Mouse (Mus musculus) CH12.LX (cell line): ENCODE results near the gene Pum2. TPM values are rescaled to one million over a fixed set of nuclear protein-coding genes. Genes with fewer than 3 reads are reported as not detected.

Experiments used
- DNase-seq: peaks from one replicate; pipeline ENCODE4 v3.0.0-alpha.2; 2013; ENCODE audit errors: extremely low read depth
- H3K27ac ChIP-seq: 2 replicates; pipeline ENCODE4 v1.5.1; 2012; ENCODE audit warnings: low read depth, mild to moderate bottlenecking, control low read depth, moderate library complexity; ENCODE audit not compliant: insufficient read depth
- H3K27me3 ChIP-seq: replicated peaks from 2 replicates; pipeline ENCODE3; 2012; ENCODE audit warnings: inconsistent platforms
- H3K36me3 ChIP-seq, 2 experiments: replicated peaks in 1 of 2; 2 replicates each; pipeline versions ENCODE3 to v1.6.1; 2012; ENCODE audit warnings: inconsistent platforms in 1 of 2, low read length in 1 of 2, mild to moderate bottlenecking in 1 of 2, mixed read lengths in 1 of 2, moderate library complexity in 1 of 2; ENCODE audit not compliant: control insufficient read depth in 1 of 2, insufficient read depth in 1 of 2
- H3K4me1 ChIP-seq, 2 experiments: 2 replicates each; pipeline ENCODE4 v1.6.1; 2012; ENCODE audit warnings: inconsistent platforms in 1 of 2, moderate library complexity in 1 of 2; ENCODE audit not compliant: insufficient read depth in 2 of 2, control insufficient read depth in 1 of 2
- H3K4me2 ChIP-seq: 2 replicates; pipeline ENCODE4 v1.6.1; 2012; ENCODE audit warnings: low read depth, mild to moderate bottlenecking, control low read depth; ENCODE audit not compliant: poor library complexity, insufficient read depth, severe bottlenecking
- H3K4me3 ChIP-seq, 3 experiments: fragments of 150-350 bp in 1 of 3; sonication (generic) in 1 of 3; replicated peaks in 1 of 3; 2 replicates each; pipeline versions ENCODE3 to v1.5.1; 2011 to 2012; ENCODE audit warnings: low read depth in 2 of 3, low read length in 2 of 3, mild to moderate bottlenecking in 2 of 3, moderate library complexity in 2 of 3, control low read depth in 1 of 3, improper control_type of control experiment in 1 of 3, inconsistent platforms in 1 of 3, mixed read lengths in 1 of 3; ENCODE audit not compliant: poor library complexity in 1 of 3
- H3K79me2 ChIP-seq: replicated peaks from 2 replicates; pipeline ENCODE4 v1.6.1; 2012; ENCODE audit warnings: mild to moderate bottlenecking, moderate library complexity; ENCODE audit not compliant: control insufficient read depth, poor library complexity, insufficient read depth, severe bottlenecking; ENCODE audit errors: extremely low read depth
- H3K9ac ChIP-seq: 2 replicates; pipeline ENCODE4 v1.6.1; 2012; ENCODE audit warnings: low read depth, mild to moderate bottlenecking, control low read depth, moderate library complexity; ENCODE audit not compliant: insufficient read depth
- H3K9me3 ChIP-seq: replicated peaks from 2 replicates; pipeline ENCODE3; 2012; ENCODE audit warnings: low read length, inconsistent platforms, mixed read lengths
- BHLHE40 ChIP-seq: IDR thresholded peaks from 2 replicates; pipeline ENCODE4 v1.6.1; 2011; ENCODE audit warnings: mild to moderate bottlenecking, low read depth, low read length, improper control_type of control experiment
- GABPA ChIP-seq: IDR thresholded peaks from 2 replicates; pipeline ENCODE4 v1.6.1; 2012; ENCODE audit warnings: low read depth, low read length, improper control_type of control experiment, inconsistent platforms; ENCODE audit not compliant: insufficient replicate concordance
- HCFC1 ChIP-seq: IDR thresholded peaks from 2 replicates; pipeline ENCODE4 v1.6.1; 2012; ENCODE audit warnings: low read depth, mild to moderate bottlenecking, inconsistent platforms, low read length, improper control_type of control experiment
- JUND ChIP-seq: conservative IDR thresholded peaks from 2 replicates; pipeline ENCODE4 v1.6.1; 2011; ENCODE audit warnings: low read depth, low read length, improper control_type of control experiment
- MAX ChIP-seq: IDR thresholded peaks from 2 replicates; pipeline ENCODE4 v1.6.1; 2011; ENCODE audit warnings: low read length, improper control_type of control experiment
- MAZ ChIP-seq: IDR thresholded peaks from 2 replicates; pipeline ENCODE4 v1.6.1; 2012; ENCODE audit warnings: low read depth, mild to moderate bottlenecking, inconsistent platforms, low read length, improper control_type of control experiment, moderate library complexity
- MYC ChIP-seq: IDR thresholded peaks from 2 replicates; pipeline ENCODE4 v1.6.1; 2011; ENCODE audit warnings: low read depth, mild to moderate bottlenecking, improper control_type of control experiment, low read length
- NELFE ChIP-seq: IDR thresholded peaks from 2 replicates; pipeline ENCODE4 v1.6.1; 2011; ENCODE audit warnings: low read depth, low read length, improper control_type of control experiment
- PAX5 ChIP-seq: IDR thresholded peaks from 2 replicates; pipeline ENCODE4 v1.6.1; 2012; ENCODE audit warnings: low read length, inconsistent platforms, mixed read lengths
- POLR2A ChIP-seq: IDR thresholded peaks from 2 replicates; pipeline ENCODE4 v1.6.1; 2011; ENCODE audit warnings: low read depth, mild to moderate bottlenecking, improper control_type of control experiment, low read length
- SIN3A ChIP-seq: IDR thresholded peaks from 2 replicates; pipeline ENCODE4 v1.6.1; 2012; ENCODE audit warnings: low read length, improper control_type of control experiment, inconsistent platforms
- SMC3 ChIP-seq: IDR thresholded peaks from 2 replicates; pipeline ENCODE4 v1.6.1; 2011; ENCODE audit warnings: low read depth, low read length, improper control_type of control experiment
- TBP ChIP-seq: conservative IDR thresholded peaks from 2 replicates; pipeline ENCODE4 v1.6.1; 2011; ENCODE audit warnings: low read depth, low read length, improper control_type of control experiment
- TCF12 ChIP-seq: IDR thresholded peaks from 2 replicates; pipeline ENCODE4 v1.6.1; 2014; ENCODE audit warnings: low read depth, mild to moderate bottlenecking, inconsistent platforms, low read length, improper control_type of control experiment
- UBTF ChIP-seq: IDR thresholded peaks from 2 replicates; pipeline ENCODE4 v1.6.1; 2012; ENCODE audit warnings: low read depth, mild to moderate bottlenecking, inconsistent platforms, low read length, improper control_type of control experiment, moderate library complexity
- ZKSCAN1 ChIP-seq: IDR thresholded peaks from 2 replicates; pipeline ENCODE4 v1.6.1; 2012; ENCODE audit warnings: low read depth, inconsistent platforms, low read length, improper control_type of control experiment, borderline replicate concordance
- ZNF384 ChIP-seq: IDR thresholded peaks from 2 replicates; pipeline ENCODE4 v1.6.1; 2012; ENCODE audit warnings: low read depth, low read length, improper control_type of control experiment, inconsistent platforms
- dilution Hi-C: fragments of 300-500 bp; cut with MboI; formaldehyde crosslinking; loops from 2 replicates; pipeline ENCODE4 v1.14.3; 2020; ENCODE audit warnings: low sequenced_read_pairs; ENCODE audit not compliant: extremely low pct_unique_long_range_greater_than_20kb, extremely low pct_ligation_motif_present
- in situ Hi-C: fragments of 300-500 bp; cut with MboI; formaldehyde crosslinking; loops from 3 replicates; pipeline ENCODE4 v1.14.3; 2019; ENCODE audit warnings: low sequenced_read_pairs, low pct_ligation_motif_present, low pct_unique_long_range_greater_than_20kb, mixed read lengths
- polyA plus RNA-seq: library from polyadenylated mRNA; unstranded; fragments of >175 nt; gene quantifications from 2 replicates; pipeline ENCODE4 v1.2.1, GENCODE M21; 2012; ENCODE audit warnings: low read depth; ENCODE audit not compliant: insufficient read length
- total RNA-seq, 2 experiments: library from RNA; depleted of rRNA; stranded (reverse); fragments of 300-350 nt in 1 of 2; fragments of >200 nt in 1 of 2; gene quantifications; 2 replicates each; pipeline ENCODE4 v1.2.3; 2012 to 2014

Gene Pum2
- total and polyA plus RNA-seq, 3 experiments = 52.9 to 90.2 (median 62.7) TPM

- dilution Hi-C loops (no loop called here), in situ Hi-C loops (no loop called here)
- no peak for DNase-seq
Observed at GRCm38 (mm10) chr12:8786984-8787730, 113.2 kb downstream of the Pum2 start.

GRCm38 (mm10) chr12:8788469-8788868 lies 114.5 kb downstream of the Pum2 start:
- H3K4me2 ChIP-seq = no peak overlapping the region
- no peak for TF ChIP-seq MAX
- no peak for TF ChIP-seq ZNF384
- TF ChIP-seq NELFE = no peak
- no peak for TF ChIP-seq ZKSCAN1
- TF ChIP-seq TBP = no peak
- H3K4me1 ChIP-seq = peaks cover 0 to 8% of the 10 kb centered on the region in 2 experiments; a peak in 3 of 4 replicates
- H3K27ac ChIP-seq = no peak overlapping the region
- H3K9ac ChIP-seq = no peak overlapping the region
- DNase-seq = no peak
- H3K4me3 ChIP-seq = no peak overlapping the region
- H3K79me2 ChIP-seq = no peaks in the 10 kb centered on the region
- H3K9me3 ChIP-seq = no peaks in the 10 kb centered on the region
- no peaks in the 10 kb centered on the region for H3K27me3 ChIP-seq
- dilution Hi-C loops = no loop called here
- in situ Hi-C loops = no loop called here
- H3K36me3 ChIP-seq = peaks cover 0 to 6% of the 10 kb centered on the region in 2 experiments

More at GRCm38 (mm10) chr12:8786984-8787730, 113.2 kb downstream of the Pum2 start:
- peaks cover 0 to 9% of the 10 kb centered on the region in 2 experiments; a peak in 3 of 4 replicates for H3K4me1 ChIP-seq
- H3K4me2 ChIP-seq = no peak overlapping the region
- H3K9ac ChIP-seq = no peak overlapping the region
- H3K9me3 ChIP-seq = no peaks in the 10 kb centered on the region
- no peak overlapping the region for H3K4me3 ChIP-seq
- H3K79me2 ChIP-seq = no peaks in the 10 kb centered on the region
- H3K36me3 ChIP-seq = peaks cover 0 to 6% of the 10 kb centered on the region in 2 experiments
- H3K27me3 ChIP-seq = no peaks in the 10 kb centered on the region
- TF ChIP-seq HCFC1 (no peak), MAX (no peak), ZNF384 (no peak)
- H3K27ac ChIP-seq = no peak overlapping the region

GRCm38 (mm10) chr12:8790615-8791014 lies 116.7 kb downstream of the Pum2 start:
- DNase-seq = no peak
- peaks cover 0 to 8% of the 10 kb centered on the region in 2 experiments; a peak in 3 of 4 replicates for H3K4me1 ChIP-seq
- no peak overlapping the region for H3K4me2 ChIP-seq
- no peak overlapping the region for H3K4me3 ChIP-seq
- H3K9me3 ChIP-seq = peaks cover 2% of the 10 kb centered on the region
- H3K79me2 ChIP-seq = no peaks in the 10 kb centered on the region
- no peak for TF ChIP-seq TCF12
- TF ChIP-seq PAX5 = no peak
- no peak for TF ChIP-seq SIN3A
- no peak for TF ChIP-seq GABPA
- TF ChIP-seq SMC3 = no peak
- no peak for TF ChIP-seq UBTF
- TF ChIP-seq MAZ = no peak
- no peak for TF ChIP-seq BHLHE40
- TF ChIP-seq JUND = no peak
- TF ChIP-seq MYC = no peak
- no peak for TF ChIP-seq POLR2A
- dilution Hi-C loops (no loop called here), in situ Hi-C loops (no loop called here)
- H3K36me3 ChIP-seq = peaks cover 0 to 6% of the 10 kb centered on the region in 2 experiments
- H3K27ac ChIP-seq = no peak overlapping the region
- no peak overlapping the region for H3K9ac ChIP-seq
- H3K27me3 ChIP-seq = no peaks in the 10 kb centered on the region
